Mouse (Mus musculus) testis, adult 2 months (tissue): ENCODE results near the gene Pnn. TPM values are rescaled to one million over a fixed set of nuclear protein-coding genes. Genes with fewer than 3 reads are reported as not detected.

Experiments
- H3K27ac ChIP-seq: fragments of 200-500 bp; 2 replicates; pipeline ENCODE4 v1.5.1; 2012; ENCODE audit warnings: low read depth, low read length; ENCODE audit not compliant: control insufficient read depth, insufficient read depth
- H3K27me3 ChIP-seq: fragments of 200-500 bp; 2 replicates; pipeline ENCODE4 v1.6.1; 2012; ENCODE audit warnings: mild to moderate bottlenecking, low read length, moderate library complexity; ENCODE audit not compliant: control insufficient read depth, insufficient read depth
- H3K36me3 ChIP-seq: fragments of 200-500 bp; 2 replicates; pipeline ENCODE4 v1.6.1; 2012; ENCODE audit warnings: mild to moderate bottlenecking, low read length; ENCODE audit not compliant: control insufficient read depth, insufficient read depth
- H3K4me1 ChIP-seq: fragments of 200-500 bp; 2 replicates; pipeline ENCODE4 v1.6.1; 2012; ENCODE audit warnings: low read length; ENCODE audit not compliant: control insufficient read depth, insufficient read depth
- H3K4me3 ChIP-seq: fragments of 200-500 bp; 2 replicates; pipeline ENCODE4 v1.5.1; 2012; ENCODE audit warnings: low read depth, mild to moderate bottlenecking, low read length, moderate library complexity, mixed read lengths; ENCODE audit not compliant: control insufficient read depth
- CTCF ChIP-seq: fragments of 200-500 bp; IDR thresholded peaks from 2 replicates; pipeline ENCODE4 v1.5.1; 2012; ENCODE audit warnings: low read depth, mild to moderate bottlenecking, inconsistent platforms, low read length, moderate library complexity; ENCODE audit not compliant: control insufficient read depth, insufficient read depth, insufficient replicate concordance
- POLR2A ChIP-seq: fragments of 200-500 bp; IDR thresholded peaks from 2 replicates; pipeline ENCODE4 v1.6.1; 2012; ENCODE audit warnings: low read depth, mild to moderate bottlenecking, inconsistent platforms, low read length, moderate library complexity; ENCODE audit not compliant: control insufficient read depth
- polyA plus RNA-seq: library from polyadenylated mRNA; depleted of rRNA; stranded (reverse); fragments of >200 nt; gene quantifications from 2 replicates; pipeline ENCODE4 v1.2.3, GENCODE M21; 2012; rRNA removed

Gene Pnn
- polyA plus RNA-seq, 1 experiment = 15.0 TPM

DNA sequence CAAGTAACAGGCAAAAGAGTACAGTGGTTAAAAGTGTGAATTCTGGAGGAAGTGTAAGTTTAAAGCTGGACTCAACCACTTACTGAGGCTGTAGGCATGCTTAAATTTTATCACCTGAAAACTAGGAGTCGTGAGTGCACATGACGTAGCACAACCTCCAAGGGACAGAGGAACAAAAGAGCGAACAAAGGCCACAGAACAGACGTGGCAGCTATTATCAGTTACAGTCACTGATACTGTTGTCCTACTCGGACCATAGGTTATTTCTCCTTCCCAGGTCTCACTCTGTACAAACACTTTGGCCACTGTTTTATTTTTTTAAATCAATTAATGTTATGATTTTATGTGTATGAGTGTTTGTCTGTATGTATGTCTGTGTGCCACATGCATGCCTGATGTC is 38.1 kb downstream of the Pnn start:
- no peak overlapping the region for H3K4me3 ChIP-seq
- no peaks in the 10 kb centered on the region for H3K4me1 ChIP-seq
- no peak overlapping the region for H3K27ac ChIP-seq
- no peaks in the 10 kb centered on the region for H3K36me3 ChIP-seq
- no peaks in the 10 kb centered on the region for H3K27me3 ChIP-seq
- no peak for TF ChIP-seq CTCF
- TF ChIP-seq POLR2A = no peak

DNA sequence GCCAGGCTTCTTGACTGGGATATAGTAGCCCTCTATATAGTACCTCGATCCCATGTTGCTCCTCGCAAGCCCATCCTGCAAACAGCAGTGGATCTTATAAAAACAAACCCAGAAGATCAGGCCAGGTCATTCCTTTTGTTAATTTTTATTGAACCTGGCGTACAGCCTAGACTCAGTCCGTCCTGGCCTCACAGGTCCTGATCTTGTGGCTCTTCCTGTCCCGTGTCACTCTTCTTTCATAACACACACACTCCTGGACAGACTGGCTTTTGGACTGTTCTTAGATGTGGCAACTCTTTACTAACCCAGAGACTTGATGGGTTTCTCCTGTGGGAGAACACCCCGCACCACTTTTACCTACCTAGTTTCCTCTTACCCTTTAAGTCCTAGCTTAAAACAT is 39.2 kb downstream of the Pnn start:
- Histone ChIP-seq H3K36me3 (no peaks in the 10 kb centered on the region), H3K4me1 (no peaks in the 10 kb centered on the region), H3K4me3 (no peak overlapping the region), H3K27me3 (no peaks in the 10 kb centered on the region), H3K27ac (no peak overlapping the region)
- no peak for TF ChIP-seq POLR2A
- TF ChIP-seq CTCF = no peak

DNA sequence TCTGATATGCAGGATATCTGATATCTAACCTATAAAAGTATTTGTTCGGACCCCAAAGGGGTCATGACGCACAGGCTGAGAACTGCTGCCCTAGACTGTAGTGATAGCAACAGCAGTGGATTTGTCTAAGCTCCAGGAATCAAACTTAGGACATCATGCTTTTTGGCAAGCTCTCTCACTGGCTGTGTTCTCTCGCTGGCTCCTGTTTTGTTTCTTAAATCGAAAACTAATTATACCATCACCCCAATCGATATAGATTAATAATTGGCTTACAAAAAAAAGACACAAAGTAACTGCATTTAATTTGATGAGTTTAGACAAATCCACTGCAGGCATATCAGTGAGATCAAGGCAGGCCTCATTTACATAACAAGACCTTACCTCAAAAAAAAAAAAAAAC is 39.8 kb downstream of the Pnn start:
- Histone ChIP-seq H3K27me3 (no peaks in the 10 kb centered on the region), H3K27ac (no peak overlapping the region), H3K4me3 (no peak overlapping the region), H3K4me1 (no peaks in the 10 kb centered on the region), H3K36me3 (no peaks in the 10 kb centered on the region)
- TF ChIP-seq CTCF (no peak), POLR2A (no peak)

DNA sequence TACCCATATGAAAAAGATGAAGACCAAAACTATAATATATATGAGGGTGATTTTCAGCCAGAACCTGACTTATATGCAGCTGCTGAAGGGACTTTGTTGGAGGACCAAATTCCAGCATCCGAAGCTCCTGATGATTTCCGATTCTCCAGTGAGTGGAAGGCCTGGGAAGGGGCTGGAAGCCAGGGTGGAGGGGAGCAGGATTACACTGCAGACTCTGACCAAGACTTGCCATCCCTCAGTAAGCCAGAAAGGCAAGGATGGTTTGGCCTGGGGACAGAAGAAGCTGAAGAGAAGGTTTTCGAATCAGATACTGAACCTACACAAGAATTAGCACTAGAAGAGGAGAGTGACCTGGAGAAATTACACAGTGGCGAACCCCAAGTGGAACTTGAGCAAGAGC is 41.2 kb downstream of the Pnn start:
- no peak for TF ChIP-seq POLR2A
- TF ChIP-seq CTCF = no peak
- H3K27ac ChIP-seq = no peak overlapping the region

DNA sequence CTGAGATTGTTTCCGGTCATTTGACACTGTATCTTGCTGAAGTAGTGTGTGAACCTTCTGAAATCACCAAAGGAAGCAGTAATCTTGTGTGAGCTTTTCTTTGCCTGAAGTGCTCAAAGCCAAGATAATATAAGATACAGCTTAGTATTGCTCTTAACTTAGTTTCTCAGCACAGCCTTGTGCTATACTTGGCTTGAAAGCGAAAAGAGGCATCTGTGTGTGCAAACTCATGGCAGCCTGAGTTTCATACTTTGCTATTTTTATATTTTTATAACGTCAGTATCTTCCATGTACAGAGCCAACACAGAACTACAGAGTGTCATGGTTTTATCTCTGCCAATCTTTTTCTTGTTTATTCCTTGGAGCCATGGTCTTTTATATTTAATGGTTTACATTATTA is 50.5 kb downstream of the Pnn start:
- no peaks in the 10 kb centered on the region for H3K27me3 ChIP-seq
- TF ChIP-seq CTCF = no peak
- TF ChIP-seq POLR2A = no peak
- no peak overlapping the region for H3K27ac ChIP-seq
- no peaks in the 10 kb centered on the region for H3K4me1 ChIP-seq
- no peaks in the 10 kb centered on the region for H3K36me3 ChIP-seq
- H3K4me3 ChIP-seq = no peak overlapping the region

More for the DNA sequence above, 41.2 kb downstream of the Pnn start:
- no peaks in the 10 kb centered on the region for H3K27me3 ChIP-seq
- no peaks in the 10 kb centered on the region for H3K36me3 ChIP-seq
- no peaks in the 10 kb centered on the region for H3K4me1 ChIP-seq
- H3K4me3 ChIP-seq = no peak overlapping the region

Other genes with a start within 250 kb of the Pnn start
- 59.2 and 62.8 TPM in 2 replicates for gene Sec23a, start 54.9 kb upstream of the Pnn start, polyA plus RNA-seq
- 4.1 and 5.5 TPM in 2 replicates for gene Gemin2, start 53.5 kb upstream of the Pnn start, polyA plus RNA-seq
- gene Trappc6b, start 5.4 kb upstream of the Pnn start, polyA plus RNA-seq = 43.1 and 58.0 TPM in 2 replicates
- gene Mia2, start 28.9 kb downstream of the Pnn start, polyA plus RNA-seq = 19.0 and 21.9 TPM in 2 replicates
- 11.6 and 15.9 TPM in 2 replicates for gene Fbxo33, start 152.8 kb downstream of the Pnn start, polyA plus RNA-seq